Mouse (Mus musculus): Measurements from ENCODE around the gene Zfp385c. TPM values are rescaled to one million over a fixed set of nuclear protein-coding genes. Genes with fewer than 3 reads are reported as not detected.

Zfp385c gene
- total RNA-seq (2023), result not detected in 2 replicates

GRCm38 (mm10) chr11:100692164-100692616, at the start of gene Zfp385c:
Zfp385c (minus strand) TSS chr11:100692455.

DNA sequence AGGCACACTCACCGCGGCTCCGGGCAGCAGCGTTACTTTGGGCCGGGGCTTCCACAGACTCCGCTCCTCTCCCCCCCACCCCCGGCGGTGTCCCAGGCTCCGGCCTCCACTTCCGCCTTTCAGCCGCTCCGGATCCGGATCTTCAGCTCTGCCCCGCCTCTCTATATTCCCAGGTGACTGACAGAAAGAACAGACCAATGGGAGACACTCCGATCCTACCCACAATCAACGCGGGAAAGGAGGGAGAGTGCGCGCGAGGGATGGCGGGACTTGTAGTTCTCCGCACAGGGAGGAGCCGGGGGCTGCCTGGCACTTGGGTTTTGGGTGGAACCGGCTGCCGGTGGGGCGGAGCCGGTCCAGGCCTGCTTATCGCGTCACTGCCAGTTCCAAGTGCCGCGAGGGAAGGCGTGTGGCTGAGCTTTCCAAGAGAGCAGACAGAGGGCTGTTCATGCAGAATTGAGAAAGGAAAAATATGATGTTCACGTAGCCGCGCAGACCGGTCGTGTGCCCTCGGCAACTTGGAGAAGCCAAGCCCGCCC, 45.9 kb upstream of the Zfp385c start, which contains the start of gene Rab5c:
Gene Rab5c (minus strand): TSS at position 150 of the 539 bp plus-strand sequence.

GRCm38 (mm10) chr11:100713735-100714533, 21.7 kb upstream of the Zfp385c start, which contains the start of gene Hspb9:
Hspb9 (plus strand) TSS chr11:100713850.

DNA sequence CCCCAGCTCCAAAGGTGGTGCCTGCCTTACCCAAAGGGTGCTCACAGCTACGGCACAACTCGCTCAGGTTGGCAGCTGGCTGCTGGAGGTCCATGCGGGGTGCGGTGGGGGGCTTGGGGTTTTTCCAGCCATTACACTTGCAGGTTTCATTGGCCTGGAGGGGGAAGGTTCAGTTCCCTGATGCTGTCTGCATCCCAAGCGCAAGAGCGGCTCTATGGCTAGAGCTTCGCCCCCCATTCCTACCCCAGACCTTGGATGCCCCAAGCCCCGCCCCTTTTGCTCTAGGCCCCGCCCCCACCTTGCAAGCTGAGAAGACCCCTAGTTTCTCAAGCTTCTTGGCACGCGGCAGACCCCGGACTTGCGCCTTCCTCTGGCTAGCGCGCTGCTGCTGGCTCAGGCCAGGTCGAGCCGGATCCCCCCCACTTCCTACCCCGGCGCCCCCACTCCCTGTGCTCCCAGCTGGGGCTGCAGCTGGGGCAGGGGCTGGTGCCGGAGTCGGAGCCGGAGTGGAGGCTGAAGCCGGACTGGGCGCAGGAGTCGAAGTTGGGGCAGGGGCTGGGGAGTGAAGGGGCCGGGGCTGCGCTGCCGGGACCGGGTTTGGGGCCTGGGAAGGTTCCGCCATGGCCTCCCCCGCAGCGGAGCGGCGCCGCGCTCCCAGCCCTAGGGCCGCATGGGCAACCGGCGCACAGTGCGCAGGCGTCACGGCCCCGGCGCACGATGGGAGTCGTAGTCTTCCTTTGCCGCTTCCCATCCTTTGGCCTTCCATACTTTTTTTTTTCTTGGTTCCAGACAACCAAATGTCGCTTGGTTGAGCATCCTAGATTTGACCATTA, 19.7 kb upstream of the Zfp385c start, which contains the start of gene Kat2a:
Gene Kat2a (minus strand): TSS at position 683 of the 833 bp plus-strand sequence.

GRCm38 (mm10) chr11:100703851-100704531, 11.7 kb upstream of the Zfp385c start, which contains the start of gene Dhx58:
Dhx58 (minus strand) TSS chr11:100704271.

GRCm38 (mm10) chr11:100619982-100620381, 72.3 kb downstream of the Zfp385c start, which contains the start of gene Dnajc7:
Dnajc7 (minus strand) TSS chr11:100620168.

DNA sequence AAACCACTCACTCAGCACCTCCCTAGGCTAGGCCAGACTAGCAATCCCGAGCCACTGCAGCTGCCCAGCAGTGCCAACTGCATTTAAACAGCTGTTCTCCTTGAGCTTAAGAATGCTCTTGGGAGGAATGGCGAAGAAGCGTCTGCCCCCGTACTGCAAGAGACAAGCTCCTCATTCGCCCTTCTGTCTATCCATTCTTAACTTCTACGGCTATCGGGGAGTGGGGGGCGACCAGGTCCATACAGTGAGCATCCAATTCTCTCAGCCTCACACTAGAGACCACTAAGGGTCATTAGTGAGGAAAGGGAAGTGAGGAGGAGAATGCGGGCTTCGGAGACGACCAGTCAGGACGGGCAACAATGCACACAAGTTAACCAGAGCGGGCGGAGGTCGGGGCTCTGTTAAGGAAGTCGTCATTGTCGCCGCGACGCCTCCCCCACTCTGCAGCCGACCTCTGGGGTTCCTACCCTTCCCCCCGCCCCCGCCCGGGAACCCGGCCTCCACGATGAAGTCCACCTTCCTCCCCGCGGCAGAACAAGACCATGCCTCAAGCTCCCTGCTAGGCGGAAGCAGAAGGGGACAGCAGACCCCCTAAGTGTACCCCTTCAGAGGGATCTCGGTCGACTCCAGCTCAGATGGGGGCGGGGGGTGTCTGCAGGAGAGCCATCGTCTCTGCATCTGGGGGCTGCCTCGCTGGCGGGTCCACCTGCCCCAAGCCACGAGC, 73.3 kb downstream of the Zfp385c start, which contains the start of gene Nkiras2:
Gene Nkiras2 (plus strand): TSS at position 484 of the 724 bp plus-strand sequence.

Other genes with a start within 250 kb of the Zfp385c start
- gene Klhl11, start 219.7 kb downstream of the Zfp385c start, total RNA-seq (2023), result 15.6 and 20.5 TPM in 2 replicates
- gene Acly, start 164.5 kb downstream of the Zfp385c start, total RNA-seq (2023), result 116 and 138 TPM in 2 replicates
- gene Ttc25, start 146.8 kb downstream of the Zfp385c start, total RNA-seq (2023), result not detected in 2 replicates
- gene Cnp, start 117.6 kb downstream of the Zfp385c start, total RNA-seq (2023), result 8.8 and 11.1 TPM in 2 replicates
- 38.6 and 41.5 TPM in 2 replicates for gene Nkiras2, start 73.2 kb downstream of the Zfp385c start, total RNA-seq (2023)
- gene Dnajc7, start 72.3 kb downstream of the Zfp385c start, total RNA-seq (2023), result 130 and 149 TPM in 2 replicates
- 24.0 and 25.9 TPM in 2 replicates for gene Dhx58, start 11.8 kb upstream of the Zfp385c start, total RNA-seq (2023)
- 7.2 and 8.3 TPM in 2 replicates for gene Kat2a, start 20.0 kb upstream of the Zfp385c start, total RNA-seq (2023)
- not detected in 2 replicates for gene Hspb9, start 21.4 kb upstream of the Zfp385c start, total RNA-seq (2023)
- 158 and 168 TPM in 2 replicates for gene Rab5c, start 45.8 kb upstream of the Zfp385c start, total RNA-seq (2023)
- gene Kcnh4, start 67.5 kb upstream of the Zfp385c start, total RNA-seq (2023), result not detected in 2 replicates
- gene Hcrt, start 70.5 kb upstream of the Zfp385c start, total RNA-seq (2023), result not detected in 2 replicates
- 8.8 and 13.0 TPM in 2 replicates for gene Ghdc, start 78.5 kb upstream of the Zfp385c start, total RNA-seq (2023)
- 82.0 and 86.7 TPM in 2 replicates for gene Stat5b, start 158.3 kb upstream of the Zfp385c start, total RNA-seq (2023)
- 24.8 and 31.5 TPM in 2 replicates for gene Stat5a, start 166.9 kb upstream of the Zfp385c start, total RNA-seq (2023)
- gene Stat3, start 247.1 kb upstream of the Zfp385c start, total RNA-seq (2023), result 385 and 488 TPM in 2 replicates